Mouse (Mus musculus) neural tube, embryonic 13.5 days (tissue): Measurements from ENCODE around the gene Apba2. TPM values are rescaled to one million over a fixed set of nuclear protein-coding genes. Genes with fewer than 3 reads are reported as not detected.

Source experiments
- ATAC-seq: fragments of 200-750 bp; cut with Nextera tagmentation; 2 replicates; pipeline ENCODE4 v1.8.0; 2017; ENCODE audit warnings: low read depth, mild to moderate bottlenecking, moderate TSS enrichment, moderate library complexity
- H3K27ac ChIP-seq: fragments of 300-500 bp; sonication (generic); replicated peaks from 2 replicates; pipeline ENCODE4 v1.5.1; 2015; ENCODE audit warnings: moderate library complexity, mild to moderate bottlenecking, inconsistent platforms
- H3K27me3 ChIP-seq: fragments of 300-500 bp; sonication (generic); 2 replicates; pipeline ENCODE4 v1.6.1; 2015; ENCODE audit warnings: mild to moderate bottlenecking, inconsistent platforms
- H3K36me3 ChIP-seq: fragments of 300-500 bp; sonication (generic); 2 replicates; pipeline ENCODE4 v1.6.1; 2015; ENCODE audit warnings: mild to moderate bottlenecking, inconsistent platforms
- H3K4me1 ChIP-seq: fragments of 300-500 bp; sonication (generic); replicated peaks from 2 replicates; pipeline ENCODE4 v1.6.1; 2015; ENCODE audit warnings: inconsistent platforms
- H3K4me2 ChIP-seq: fragments of 300-500 bp; sonication (generic); 2 replicates; pipeline ENCODE4 v1.6.1; 2015; ENCODE audit warnings: inconsistent platforms, mild to moderate bottlenecking, moderate library complexity
- H3K4me3 ChIP-seq: fragments of 300-500 bp; sonication (generic); 2 replicates; pipeline ENCODE4 v1.5.1; 2015; ENCODE audit warnings: mild to moderate bottlenecking, inconsistent platforms
- H3K9ac ChIP-seq: fragments of 300-500 bp; sonication (generic); 2 replicates; pipeline ENCODE4 v1.6.1; 2015; ENCODE audit warnings: moderate library complexity, mild to moderate bottlenecking, inconsistent platforms
- H3K9me3 ChIP-seq: fragments of 300-500 bp; sonication (generic); 2 replicates; pipeline ENCODE4 v1.6.1; 2016; ENCODE audit warnings: inconsistent platforms
- WGBS: fragments of 180-500 bp; shearing (Covaris S2); methylation state at CpG from one replicate; pipeline ENCODE4 v1.1.7; 2015; 5-methylcytosine and 5-hydroxymethylcytosine counted together
- polyA plus RNA-seq: library from polyadenylated mRNA; unstranded; fragments of >200 nt; fragmentation: Nextera tagmentation; extraction: Ambion mirVana; gene quantifications from 2 replicates; pipeline ENCODE4 v1.2.1, GENCODE M21; 2015

Gene Apba2
- polyA plus RNA-seq, 1 experiment from 2014 or later, result 141 TPM

GRCm38 (mm10) chr7:64795554-64795953, 294.0 kb downstream of the Apba2 start:
- H3K9ac ChIP-seq, result no peak overlapping the region
- 0 out of 2 replicates have a peak, but pooled peaks cover 4% of the 10 kb centered on the region for H3K4me1 ChIP-seq
- no peaks in the 10 kb centered on the region for H3K27me3 ChIP-seq
- WGBS, result 87% methylated on average over 6 of the region's 6 CpGs
- no peak overlapping the region for H3K27ac ChIP-seq
- H3K4me2 ChIP-seq, result no peak overlapping the region
- ATAC-seq, result no peak
- H3K9me3 ChIP-seq, result no peaks in the 10 kb centered on the region
- H3K4me3 ChIP-seq, result no peak overlapping the region
- H3K36me3 ChIP-seq, result no peaks in the 10 kb centered on the region

Other genes with a start within 250 kb of the Apba2 start
- 11.2 and 11.5 TPM in 2 replicates for gene Mtmr10, start 214.1 kb upstream of the Apba2 start, polyA plus RNA-seq
- 6.8 and 7.5 TPM in 2 replicates for gene Fan1, start 127.6 kb upstream of the Apba2 start, polyA plus RNA-seq
- 30.1 and 35.9 TPM in 2 replicates for gene Mphosph10, start 109.4 kb upstream of the Apba2 start, polyA plus RNA-seq
- 35.5 and 47.7 TPM in 2 replicates for gene Mcee, start 109.1 kb upstream of the Apba2 start, polyA plus RNA-seq